Mouse (Mus musculus) forebrain, postnatal 0 days (tissue): ENCODE results near the gene Cbfb. TPM values are rescaled to one million over a fixed set of nuclear protein-coding genes. Genes with fewer than 3 reads are reported as not detected.
A peak's percentile ranks its signal among the peaks of the same experiment; 100 is the strongest.

Source experiments
- ATAC-seq: fragments of 200-750 bp; cut with Nextera tagmentation; 2 replicates; pipeline ENCODE4 v1.8.0; 2017; ENCODE audit warnings: mild to moderate bottlenecking, moderate library complexity
- DNase-seq: peaks from one replicate; pipeline ENCODE4 v3.0.0-alpha.2; 2015
- H3K27ac ChIP-seq: fragments of 300-500 bp; sonication (generic); 2 replicates; pipeline ENCODE4 v1.5.1; 2014; ENCODE audit warnings: low read depth, mild to moderate bottlenecking, antibody characterized with exemption, low read length, moderate library complexity, mixed read lengths
- H3K27me3 ChIP-seq: fragments of 300-500 bp; sonication (generic); 2 replicates; pipeline ENCODE4 v1.6.1; 2014; ENCODE audit warnings: mild to moderate bottlenecking, low read length, mixed read lengths; ENCODE audit not compliant: insufficient read depth
- H3K36me3 ChIP-seq: fragments of 300-500 bp; sonication (generic); 2 replicates; pipeline ENCODE4 v1.6.1; 2014; ENCODE audit warnings: mild to moderate bottlenecking, moderate library complexity; ENCODE audit not compliant: insufficient read depth
- H3K4me1 ChIP-seq: fragments of 300-500 bp; sonication (generic); 2 replicates; pipeline ENCODE4 v1.6.1; 2014; ENCODE audit warnings: antibody characterized with exemption; ENCODE audit not compliant: insufficient read depth
- H3K4me2 ChIP-seq: fragments of 300-500 bp; sonication (generic); 2 replicates; pipeline ENCODE4 v1.6.1; 2014; ENCODE audit warnings: low read depth, mild to moderate bottlenecking, moderate library complexity
- H3K4me3 ChIP-seq: fragments of 300-500 bp; sonication (generic); 2 replicates; pipeline ENCODE4 v1.5.1; 2014; ENCODE audit warnings: low read depth, low read length, mixed read lengths
- H3K9ac ChIP-seq: fragments of 300-500 bp; sonication (generic); 2 replicates; pipeline ENCODE4 v1.6.1; 2014; ENCODE audit warnings: mild to moderate bottlenecking
- H3K9me3 ChIP-seq: fragments of 300-500 bp; sonication (generic); 2 replicates; pipeline ENCODE4 v1.6.1; 2016; ENCODE audit warnings: low read length
- CTCF ChIP-seq: sonication (generic); IDR thresholded peaks from 2 replicates; pipeline ENCODE4 v1.5.1; 2016; ENCODE audit warnings: antibody characterized with exemption, control low read depth, low read depth
- WGBS: fragments of 180-500 bp; shearing (Covaris S2); extraction: QIAGEN DNeasy Blood & Tissue Kit; methylation state at CpG from one replicate; pipeline ENCODE4 v1.1.7; 2014; 5-methylcytosine and 5-hydroxymethylcytosine counted together
- polyA plus RNA-seq: library from polyadenylated mRNA; unstranded; fragments of >200 nt; fragmentation: Nextera tagmentation; extraction: Ambion mirVana; gene quantifications from 2 replicates; pipeline ENCODE4 v1.2.1, GENCODE M21; 2015
- total RNA-seq: library from RNA; depleted of rRNA; stranded (reverse); fragments of >200 nt; gene quantifications from 2 replicates; pipeline ENCODE4 v1.2.3, GENCODE M21; 2014

The Cbfb gene
- total and polyA plus RNA-seq, 2 experiments from 2014 or later = 29.9 to 65.6 TPM

- ATAC-seq = no peak
- H3K9me3 ChIP-seq = no peaks in the 10 kb centered on the region
- DNase-seq = no peak
- H3K36me3 ChIP-seq = no peaks in the 10 kb centered on the region
- 27% methylated on average over 1 of the region's 1 CpGs for WGBS
- no peak overlapping the region for H3K4me2 ChIP-seq
- H3K4me1 ChIP-seq = 0 out of 2 replicates have a peak, but pooled peaks cover 4% of the 10 kb centered on the region
- no peaks in the 10 kb centered on the region for H3K27me3 ChIP-seq
- TF ChIP-seq CTCF = no peak
- H3K27ac ChIP-seq = no peak overlapping the region
- no peak overlapping the region for H3K4me3 ChIP-seq
- no peak overlapping the region for H3K9ac ChIP-seq
Measured at GRCm38 (mm10) chr8:105209153-105210110, 39.0 kb downstream of the Cbfb start.

DNA sequence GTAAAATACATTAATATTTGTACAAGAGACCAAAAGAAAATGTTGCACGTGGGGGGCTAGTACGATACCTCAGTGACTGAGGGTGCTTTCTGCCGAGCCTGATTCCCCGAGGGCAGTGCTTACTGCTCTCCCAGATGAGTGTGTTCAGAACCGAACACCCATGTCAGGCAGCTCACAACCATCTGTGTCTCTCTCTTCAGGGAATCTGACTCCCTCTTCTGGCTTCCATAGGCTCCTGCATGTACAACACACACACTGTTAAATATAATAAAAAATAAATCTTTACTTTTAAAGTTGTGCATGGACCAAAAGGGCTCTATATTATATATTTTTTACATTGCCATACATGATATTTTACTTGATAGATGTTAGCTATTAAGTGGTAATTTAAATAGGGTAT is 43.6 kb downstream of the Cbfb start:
- Histone ChIP-seq H3K4me3 (no peak overlapping the region), H3K36me3 (no peaks in the 10 kb centered on the region), H3K4me2 (no peak overlapping the region), H3K9me3 (no peaks in the 10 kb centered on the region), H3K9ac (no peak overlapping the region), H3K4me1 (no peaks in the 10 kb centered on the region), H3K27ac (no peak overlapping the region), H3K27me3 (no peaks in the 10 kb centered on the region)
- DNase-seq = no peak
- no peak for TF ChIP-seq CTCF
- ATAC-seq = no peak
- 93% methylated on average over 5 of the region's 5 CpGs for WGBS

- H3K4me1 ChIP-seq = no peaks in the 10 kb centered on the region
- DNase-seq = peak; percentile 79
- no peak overlapping the region for H3K9ac ChIP-seq
- H3K36me3 ChIP-seq = no peaks in the 10 kb centered on the region
- no peaks in the 10 kb centered on the region for H3K27me3 ChIP-seq
- H3K9me3 ChIP-seq = no peaks in the 10 kb centered on the region
- peak; percentile 79 for TF ChIP-seq CTCF
- H3K27ac ChIP-seq = no peak overlapping the region
- no peak overlapping the region for H3K4me3 ChIP-seq
- WGBS = 86% methylated on average over 5 of the region's 5 CpGs
- peak; percentile 34; the same call in 1 of the 2 replicates for ATAC-seq
- no peak overlapping the region for H3K4me2 ChIP-seq
Measured at GRCm38 (mm10) chr8:105217926-105218522, 47.5 kb downstream of the Cbfb start.

DNA sequence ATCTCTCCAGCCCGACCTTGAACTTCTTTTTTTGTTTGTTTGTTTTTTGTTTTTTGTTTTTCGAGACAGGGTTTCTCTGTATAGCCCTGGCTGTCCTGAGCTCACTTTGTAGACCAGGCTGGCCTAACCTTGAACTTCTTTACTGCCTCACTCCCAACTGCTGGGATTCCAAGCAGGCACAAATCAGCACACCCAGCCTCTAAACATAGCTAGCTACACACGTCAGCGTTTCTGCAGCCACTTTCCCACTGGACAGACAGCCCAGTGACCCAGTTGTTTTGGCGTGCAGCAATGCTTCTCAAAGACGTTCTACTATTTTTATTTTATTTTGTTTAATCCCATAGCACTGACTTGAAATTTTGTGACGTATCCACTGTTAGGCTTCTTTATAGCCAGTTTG is 53.4 kb downstream of the Cbfb start:
- ATAC-seq (no peak), DNase-seq (no peak)
- Histone ChIP-seq H3K27me3 (no peaks in the 10 kb centered on the region), H3K4me3 (no peak overlapping the region), H3K9ac (peak overlapping the region; percentile 89; the same call in 1 of the 2 replicates), H3K9me3 (no peaks in the 10 kb centered on the region), H3K4me1 (peaks cover 17% of the 10 kb centered on the region), H3K36me3 (no peaks in the 10 kb centered on the region), H3K27ac (peak overlapping the region; percentile 73), H3K4me2 (peak overlapping the region; percentile 82; the same call in 1 of the 2 replicates)
- no peak for TF ChIP-seq CTCF
- 79% methylated on average over 7 of the region's 7 CpGs for WGBS

GRCm38 (mm10) chr8:105224413-105225271 is 54.2 kb downstream of the Cbfb start, which contains the start of gene D230025D16Rik:
Gene D230025D16Rik, plus strand, starts transcription at chr8:105225145.
- H3K9me3 ChIP-seq = no peaks in the 10 kb centered on the region
- 2% methylated on average over 34 of the region's 34 CpGs for WGBS
- no peak for TF ChIP-seq CTCF
- H3K4me1 ChIP-seq = peaks cover 17% of the 10 kb centered on the region
- peak within 1 kb of the TSS; percentile 77 for H3K4me3 ChIP-seq
- no peaks in the 10 kb centered on the region for H3K36me3 ChIP-seq
- DNase-seq = peak; percentile 97
- H3K27ac ChIP-seq = peak within 1 kb of the TSS; percentile 78
- ATAC-seq = peak; percentile 98
- peak within 1 kb of the TSS; percentile 89 for H3K9ac ChIP-seq
- peak within 1 kb of the TSS; percentile 82 for H3K4me2 ChIP-seq
- H3K27me3 ChIP-seq = no peaks in the 10 kb centered on the region

DNA sequence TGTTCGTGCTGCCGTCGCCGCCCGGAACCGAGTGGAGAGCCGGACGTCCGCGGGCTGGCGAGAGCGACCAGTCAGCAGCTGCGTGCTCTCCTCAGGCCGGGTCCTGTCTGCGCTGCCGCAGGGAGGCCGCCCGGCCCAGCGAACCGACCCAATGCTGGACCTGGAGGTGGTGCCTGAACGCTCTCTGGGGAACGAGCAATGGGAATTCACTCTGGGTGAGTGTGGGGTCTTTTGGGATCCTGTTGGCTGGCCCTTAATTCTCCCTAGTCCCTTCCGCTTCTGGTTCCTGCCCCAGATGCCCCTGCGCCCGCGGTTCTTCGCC is 54.8 kb downstream of the Cbfb start:
- H3K4me1 ChIP-seq = peaks cover 17% of the 10 kb centered on the region
- ATAC-seq (peak; percentile 67; the same call in 1 of the 2 replicates), DNase-seq (no peak)
- TF ChIP-seq CTCF = no peak
- H3K36me3 ChIP-seq = no peaks in the 10 kb centered on the region
- H3K9ac ChIP-seq = peak overlapping the region; percentile 89
- H3K4me3 ChIP-seq = peak overlapping the region; percentile 77
- H3K27me3 ChIP-seq = no peaks in the 10 kb centered on the region
- peak overlapping the region; percentile 78 for H3K27ac ChIP-seq
- no peaks in the 10 kb centered on the region for H3K9me3 ChIP-seq
- peak overlapping the region; percentile 82 for H3K4me2 ChIP-seq
- WGBS = under 1% methylated on average over 27 of the region's 27 CpGs
